Mouse (Mus musculus): ENCODE measurements around the gene Kank2.

- no peak for TF ChIP-seq CTCF (IDR thresholded peaks at IDR 0.05)
- TF ChIP-seq EP300 (IDR thresholded peaks at IDR 0.05) = no peak
These were observed 16.7 kb downstream of the Kank2 start for GRCm38 (mm10) chr9:21781657-21782468.
